Mouse (Mus musculus): ENCODE data around the gene Gsap. TPM values are rescaled to one million over a fixed set of nuclear protein-coding genes. Genes with fewer than 3 reads are reported as not detected.
"Not testable (repeated sequence)": the region's sequence is repeated elsewhere in the genome, so short reads cannot be mapped to it uniquely, and the experiment has no call there.

Gsap gene
- total RNA-seq, 4 experiments from 2014 or later, result 5.5 to 9.1 (median 7.4) TPM

DNA sequence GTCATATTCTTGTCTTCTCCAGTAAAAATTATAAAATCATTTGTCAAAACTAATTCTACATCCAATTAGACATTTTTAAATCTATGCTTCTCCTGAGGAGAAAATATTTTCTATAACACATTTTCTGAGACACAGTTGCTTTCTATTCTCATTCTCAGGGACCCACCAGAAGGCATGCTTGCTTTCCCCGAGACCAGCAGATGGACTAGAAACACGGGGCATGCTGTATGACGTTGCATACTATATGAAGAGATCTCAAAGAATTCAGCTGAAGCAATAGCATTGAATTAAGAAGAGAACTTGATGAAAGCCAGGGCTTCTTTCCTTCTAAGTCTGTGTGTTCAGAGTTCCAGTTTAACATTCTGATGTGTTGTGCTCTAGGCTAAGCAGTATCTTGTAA, 128.6 kb downstream of the Gsap start:
- no peak for DNase-seq (ENCODE audit: low spot score in 2 of 2)

DNA sequence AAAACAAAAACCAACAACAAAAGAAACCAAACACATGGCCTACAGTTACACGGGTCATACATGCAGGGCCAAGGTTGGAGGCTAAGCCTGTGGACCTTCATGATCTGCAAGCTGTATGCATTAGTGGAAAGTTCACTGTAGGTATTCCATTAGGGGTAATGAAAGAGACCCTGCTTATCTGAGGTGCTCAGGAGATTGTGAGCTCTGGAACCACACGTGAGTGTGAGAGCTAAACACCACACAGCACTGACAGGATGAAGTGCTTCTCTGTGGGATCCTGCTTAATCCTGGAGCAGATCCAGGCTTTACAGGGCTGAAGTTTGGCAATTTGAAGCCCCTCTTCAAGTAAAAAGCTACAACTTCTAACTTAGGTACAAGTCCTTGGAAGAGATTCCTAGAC, 134.1 kb downstream of the Gsap start:
- no peak for DNase-seq (ENCODE audit: low spot score in 2 of 2)

DNA sequence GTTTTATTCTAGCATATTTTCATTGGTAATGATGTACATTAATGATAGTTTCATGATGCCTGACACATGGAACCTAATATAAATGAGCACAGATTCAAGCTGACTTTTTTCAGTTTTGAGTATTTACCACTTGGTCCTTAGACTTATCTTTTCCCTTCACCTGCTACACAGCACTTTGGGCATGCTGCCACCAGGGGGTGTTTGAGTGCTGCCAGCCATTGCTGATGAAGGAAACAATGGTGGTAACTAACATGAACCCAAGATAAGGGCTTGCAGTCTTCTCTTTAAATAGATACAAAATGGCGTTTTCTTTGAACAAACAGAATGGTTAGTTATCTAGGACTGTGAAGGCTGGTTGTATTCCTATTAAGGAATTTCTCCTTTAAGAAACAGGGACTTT, 140.4 kb downstream of the Gsap start:
- DNase-seq (ENCODE audit: low spot score in 2 of 2), result no peak

DNA sequence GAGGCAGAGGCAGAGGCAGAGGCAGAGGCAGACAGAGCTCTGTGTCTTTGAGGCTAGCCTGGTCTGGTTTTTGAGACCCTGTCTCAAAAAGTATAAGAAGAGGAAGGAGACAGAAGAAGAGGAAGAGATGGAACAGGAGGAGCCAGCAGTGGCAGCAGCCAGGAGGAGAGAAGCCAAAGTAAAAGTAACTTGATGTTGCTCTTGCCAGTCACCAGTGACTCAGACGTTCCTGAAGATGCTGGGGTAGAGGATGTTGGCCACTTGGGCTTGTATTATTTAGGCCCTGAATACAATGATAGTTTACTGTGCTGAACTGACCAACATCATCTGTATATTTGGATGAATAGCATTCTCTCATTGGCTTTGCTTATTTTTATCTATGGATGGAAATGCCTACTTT, 142.5 kb downstream of the Gsap start:
- no peak for DNase-seq (ENCODE audit: low spot score in 2 of 2)

DNA sequence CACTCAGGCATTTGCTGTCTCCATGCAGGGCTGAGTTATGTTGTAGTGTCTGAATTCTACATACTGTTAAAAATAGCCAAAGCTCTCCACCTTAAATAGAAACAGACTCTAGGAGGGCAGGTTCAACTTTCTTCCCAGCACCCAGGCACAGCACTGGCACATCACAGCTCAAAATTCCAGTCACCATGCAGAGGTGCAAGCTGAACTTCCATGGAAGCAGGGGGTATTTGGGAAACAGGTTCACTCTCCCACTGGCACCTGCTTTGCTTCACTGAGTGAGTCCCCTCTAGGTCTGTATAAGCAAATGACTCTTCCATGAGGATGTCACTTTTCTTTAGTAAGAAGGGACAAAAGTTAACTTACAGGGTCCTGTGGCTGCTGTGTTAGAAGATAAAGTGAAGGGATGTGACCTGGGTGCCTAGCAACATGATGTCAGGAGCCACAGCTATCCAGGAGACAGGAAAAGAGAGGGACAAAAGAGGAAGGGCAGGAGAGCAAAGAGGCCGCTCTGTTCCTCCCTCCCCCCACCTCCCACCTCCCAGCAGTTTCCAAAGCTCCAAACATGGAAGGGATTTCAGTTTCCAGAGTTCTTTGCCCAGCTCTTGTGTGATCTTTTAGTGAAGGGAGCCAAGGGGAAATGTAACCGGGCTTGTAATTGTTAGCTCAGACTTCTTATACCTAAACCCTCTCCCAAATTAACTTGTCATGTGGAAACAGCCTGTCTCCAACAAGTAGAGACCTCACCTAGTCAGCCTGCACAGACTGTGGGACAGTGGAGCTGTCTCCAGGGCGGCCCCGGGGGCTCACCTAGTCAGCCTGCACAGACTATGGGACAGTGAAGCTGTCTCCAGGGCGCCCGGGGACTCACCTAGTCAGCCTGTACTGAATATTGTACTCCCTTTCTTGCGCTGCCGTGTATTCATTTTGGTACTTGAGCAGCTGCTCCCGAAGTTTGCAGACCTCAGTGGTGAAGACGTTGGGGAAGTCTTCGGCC, 143.9 kb downstream of the Gsap start:
- no peak for DNase-seq (ENCODE audit: low spot score in 2 of 2)

DNA sequence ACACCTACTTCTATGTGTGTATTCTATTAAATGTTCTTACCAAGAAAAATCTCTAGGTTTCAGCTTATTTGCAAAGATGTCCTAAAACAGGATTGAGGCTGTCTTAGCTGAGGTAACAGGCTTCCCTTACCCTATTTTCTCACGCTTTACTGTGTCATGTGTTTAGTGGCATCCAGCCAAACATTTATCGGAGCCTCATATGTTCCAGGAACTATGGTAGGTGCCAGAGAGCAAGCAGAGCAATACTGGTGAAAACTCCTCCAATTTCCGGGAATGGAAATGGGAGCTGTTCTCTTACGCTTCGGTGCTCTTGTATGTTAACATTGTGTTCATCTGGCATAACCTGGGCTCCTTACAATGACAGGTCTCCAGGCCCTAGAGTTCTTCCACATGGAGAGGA, 145.6 kb downstream of the Gsap start:
- no peak for DNase-seq (ENCODE audit: low spot score in 2 of 2)

DNA sequence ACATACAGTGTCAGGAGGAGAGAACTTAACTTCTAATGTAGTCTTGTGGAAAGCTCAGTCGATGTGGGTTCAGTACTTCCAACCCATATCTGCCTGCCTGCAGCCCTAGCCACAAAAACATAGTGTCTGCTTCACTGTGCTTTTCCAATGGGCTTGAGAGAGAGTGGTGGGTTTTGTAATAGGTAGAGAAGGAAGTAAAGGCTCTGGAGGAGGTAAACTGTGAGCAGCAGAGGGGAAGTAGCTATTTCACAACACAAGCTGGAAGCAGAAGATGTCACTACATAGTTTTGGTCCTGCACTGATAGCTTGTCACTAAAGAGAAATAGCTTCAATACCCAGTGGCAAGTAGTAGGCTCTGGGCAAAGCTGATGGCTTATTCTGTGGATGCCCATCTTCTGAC, 146.1 kb downstream of the Gsap start:
- DNase-seq (ENCODE audit: low spot score in 2 of 2), result no peak

DNA sequence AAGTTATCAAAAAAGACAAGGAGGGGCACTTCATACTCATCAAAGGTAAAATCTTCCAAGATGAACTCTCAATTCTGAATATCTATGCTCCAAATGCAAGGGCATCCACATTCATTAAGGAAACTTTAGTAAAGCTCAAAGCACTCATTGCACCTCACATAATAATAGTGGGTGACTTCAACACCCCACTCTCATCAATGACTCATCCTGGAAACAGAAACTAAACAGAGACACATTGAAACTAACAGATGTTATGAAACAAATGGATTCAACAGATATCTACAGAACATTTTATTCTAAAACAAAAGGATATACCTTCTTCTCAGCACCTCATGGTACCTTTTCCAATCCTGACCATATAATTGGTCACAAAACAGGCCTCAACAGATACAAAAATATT, 156.2 kb downstream of the Gsap start:
- DNase-seq (ENCODE audit: low spot score in 2 of 2), result not testable (repeated sequence)

DNA sequence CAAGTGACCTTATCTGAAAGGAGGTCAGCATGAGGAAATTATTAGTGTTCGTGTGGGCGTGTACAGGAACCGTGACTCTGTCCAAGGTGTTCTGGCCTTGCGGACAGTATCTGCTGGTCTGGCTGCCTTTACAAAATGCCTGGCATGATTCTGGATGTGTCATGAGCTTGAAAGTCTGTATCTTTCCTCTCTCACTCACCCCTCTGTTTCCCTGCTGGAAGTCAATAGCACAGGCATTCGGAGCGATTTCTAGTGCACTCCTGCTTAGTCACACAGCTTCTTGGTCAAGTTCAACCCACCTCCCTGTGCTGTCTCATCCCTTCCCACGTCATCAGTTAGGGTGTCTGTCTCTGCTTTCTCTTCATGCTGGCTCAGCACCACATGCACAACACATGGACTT, 162.3 kb downstream of the Gsap start:
- DNase-seq (ENCODE audit: low spot score in 2 of 2), result no peak

DNA sequence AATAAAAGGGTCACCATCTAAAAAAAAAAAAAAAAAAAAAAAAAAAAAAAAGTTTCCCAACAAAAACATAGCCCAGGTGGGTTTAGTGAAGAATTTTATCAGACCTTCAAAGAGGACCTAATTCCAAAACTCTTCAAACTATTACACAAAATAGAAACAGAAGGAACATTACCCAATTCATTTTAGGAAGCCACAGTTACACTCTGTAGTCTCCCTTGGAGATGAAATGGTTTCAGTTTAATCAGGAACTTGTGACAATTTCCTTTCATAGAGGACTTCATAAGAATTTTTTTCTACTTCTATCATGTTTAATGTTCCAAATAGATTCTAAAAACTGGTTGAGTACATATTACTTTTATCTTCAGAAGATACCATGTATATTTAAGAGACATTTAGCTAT, 165.6 kb downstream of the Gsap start:
- no peak for DNase-seq (ENCODE audit: low spot score in 2 of 2)

DNA sequence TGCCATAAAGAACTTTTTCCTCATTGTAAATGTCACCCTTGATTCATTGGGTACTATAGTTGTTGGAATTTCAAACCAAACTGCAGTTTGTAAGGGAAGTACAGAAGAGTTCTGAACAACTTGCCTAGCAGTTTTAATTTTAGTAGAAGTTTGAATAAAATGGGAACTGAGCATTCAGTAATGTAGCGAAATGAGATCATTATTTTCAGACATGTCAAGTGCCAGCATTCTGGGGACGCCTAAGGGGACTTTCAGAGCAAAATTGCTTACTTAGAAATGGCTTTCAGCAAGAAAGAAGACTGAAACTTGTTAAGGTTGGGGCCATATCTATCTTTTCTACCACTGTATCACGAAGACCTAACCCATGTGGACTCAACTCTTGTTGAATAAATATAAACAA, 172.6 kb downstream of the Gsap start:
- no peak for DNase-seq (ENCODE audit: low spot score in 2 of 2)

DNA sequence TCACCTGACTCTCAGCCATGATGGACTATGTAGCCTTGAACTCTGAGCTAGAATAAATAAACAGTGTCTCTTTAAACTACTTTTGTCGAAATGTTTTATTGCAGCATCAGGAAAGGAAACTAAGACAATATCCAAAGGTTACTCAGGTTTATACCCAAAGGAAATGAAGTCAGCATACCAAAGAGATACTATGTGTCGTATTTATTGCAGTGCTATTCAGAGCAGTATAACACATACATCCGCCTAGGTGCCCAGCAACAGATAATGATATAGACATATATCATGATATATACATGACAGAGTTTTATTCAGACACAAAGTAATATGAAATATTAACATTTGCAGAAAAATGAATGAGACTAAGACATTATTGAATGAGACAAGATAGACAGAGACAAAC, 177.3 kb downstream of the Gsap start:
- DNase-seq (ENCODE audit: low spot score in 2 of 2), result no peak

Other genes starting within 250 kb of the Gsap start
- 10 to 100 TPM; 17.9 to 19.3 (median 19.0) TPM for gene Rsbn1l, start 229.9 kb upstream of the Gsap start, total RNA-seq (2022)
- 10 to 100 TPM; 33.5 to 42.5 (median 37.1) TPM for gene Ptpn12, start 130.3 kb upstream of the Gsap start, total RNA-seq (2022)
- 1 to 10 TPM; 1.5 to 3.0 (median 2.0) TPM for gene Fgl2, start 186.4 kb downstream of the Gsap start, total RNA-seq (2022)
- under 1 TPM; 0.09 to 0.44 (median 0.38) TPM for gene Ccdc146, start 238.4 kb downstream of the Gsap start, total RNA-seq (2022)
- gene Fam185a, start 238.7 kb downstream of the Gsap start, total RNA-seq (2022), result 10 to 100 TPM; 12.7 to 13.4 (median 12.7) TPM

All from left cerebral cortex, adult 8-10 months (tissue).